Mouse (Mus musculus): ENCODE data around the gene Rap1gap2. TPM values are rescaled to one million over a fixed set of nuclear protein-coding genes. Genes with fewer than 3 reads are reported as not detected.

Gene Rap1gap2
- polyA plus RNA-seq, 1 experiment from 2014 or later: 5.0 TPM

DNA sequence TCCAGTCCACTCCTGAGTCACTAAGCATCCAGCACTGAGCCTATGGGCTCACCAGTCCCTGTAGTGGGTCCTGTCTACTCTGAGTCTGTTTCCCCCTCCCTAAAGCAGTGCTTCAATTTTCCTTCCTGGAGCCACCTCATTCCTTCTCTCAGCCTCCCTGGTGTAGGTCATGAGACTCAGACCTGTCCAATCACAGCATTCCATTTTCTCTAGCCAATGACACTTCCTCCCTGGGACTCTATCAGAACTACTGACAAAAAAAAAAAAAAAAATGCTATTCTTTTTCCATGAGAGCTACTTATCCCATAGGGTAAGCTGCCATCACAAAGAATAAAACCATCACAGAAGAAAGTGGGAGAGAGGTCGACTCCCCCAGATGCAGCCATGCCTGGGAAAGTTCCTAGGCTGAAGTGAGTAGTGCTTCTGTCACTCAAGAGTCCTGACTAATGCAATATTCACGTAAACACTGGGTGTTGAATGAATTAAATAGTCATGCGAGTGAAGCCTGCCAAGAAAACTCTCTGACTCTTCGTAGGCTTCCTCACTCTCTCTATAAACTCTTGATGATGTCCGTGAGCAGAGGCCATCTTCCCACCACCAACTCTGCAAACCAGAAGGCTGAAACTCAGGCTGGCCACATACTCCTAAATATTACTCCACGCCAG, 127.4 kb downstream of the Rap1gap2 start:
- Histone ChIP-seq H3K4me1 (ENCODE audit: control insufficient read depth, insufficient read depth, low read length) (peaks cover 7% of the 10 kb centered on the region), H3K9ac (ENCODE audit: low read depth, low read length) (no peak overlapping the region), H3K36me3 (ENCODE audit: control insufficient read depth, insufficient read depth, low read length) (no peaks in the 10 kb centered on the region), H3K27me3 (ENCODE audit: control insufficient read depth, insufficient read depth, low read length) (no peaks in the 10 kb centered on the region), H3K4me2 (replicated peaks; ENCODE audit: low read depth, low read length) (no peak overlapping the region), H3K9me3 (ENCODE audit: control insufficient read depth, low read length) (no peaks in the 10 kb centered on the region), H3K4me3 (ENCODE audit: low read length) (no peak overlapping the region), H3K27ac (ENCODE audit: low read depth, low read length) (no peak overlapping the region)
- 77% methylated on average over 6 of the region's 6 CpGs for WGBS
- ATAC-seq (ENCODE audit: low FRiP score, low TSS enrichment): no peak

DNA sequence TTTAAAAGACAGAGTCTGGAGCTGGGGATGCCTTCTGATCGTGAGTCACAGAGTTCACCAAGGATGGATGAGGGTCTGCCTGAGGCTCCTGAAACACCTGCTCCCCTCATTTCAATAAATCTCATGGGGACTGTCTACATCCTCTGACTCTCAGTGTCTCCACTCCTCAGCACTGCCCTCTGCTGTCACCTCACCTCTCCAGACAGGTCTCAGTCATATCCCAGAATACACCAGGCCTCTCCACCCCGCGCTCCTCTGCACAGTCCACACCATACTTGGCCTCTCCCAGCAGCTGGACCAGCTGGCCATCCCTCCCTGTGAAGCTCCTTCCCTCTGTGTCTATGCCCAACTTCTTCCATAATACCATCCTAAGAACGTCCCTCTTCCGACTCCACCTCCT, 128.9 kb downstream of the Rap1gap2 start:
- H3K27ac ChIP-seq (ENCODE audit: low read depth, low read length): no peak overlapping the region
- no peaks in the 10 kb centered on the region for H3K27me3 ChIP-seq (ENCODE audit: control insufficient read depth, insufficient read depth, low read length)
- no peaks in the 10 kb centered on the region for H3K9me3 ChIP-seq (ENCODE audit: control insufficient read depth, low read length)
- no peak overlapping the region for H3K9ac ChIP-seq (ENCODE audit: low read depth, low read length)
- no peak for ATAC-seq (ENCODE audit: low FRiP score, low TSS enrichment)
- no peaks in the 10 kb centered on the region for H3K4me1 ChIP-seq (ENCODE audit: control insufficient read depth, insufficient read depth, low read length)
- no peak overlapping the region for H3K4me3 ChIP-seq (ENCODE audit: low read length)
- H3K36me3 ChIP-seq (ENCODE audit: control insufficient read depth, insufficient read depth, low read length): no peaks in the 10 kb centered on the region
- 72% methylated on average over 5 of the region's 5 CpGs for WGBS
- no peak overlapping the region for H3K4me2 ChIP-seq (replicated peaks; ENCODE audit: low read depth, low read length)

DNA sequence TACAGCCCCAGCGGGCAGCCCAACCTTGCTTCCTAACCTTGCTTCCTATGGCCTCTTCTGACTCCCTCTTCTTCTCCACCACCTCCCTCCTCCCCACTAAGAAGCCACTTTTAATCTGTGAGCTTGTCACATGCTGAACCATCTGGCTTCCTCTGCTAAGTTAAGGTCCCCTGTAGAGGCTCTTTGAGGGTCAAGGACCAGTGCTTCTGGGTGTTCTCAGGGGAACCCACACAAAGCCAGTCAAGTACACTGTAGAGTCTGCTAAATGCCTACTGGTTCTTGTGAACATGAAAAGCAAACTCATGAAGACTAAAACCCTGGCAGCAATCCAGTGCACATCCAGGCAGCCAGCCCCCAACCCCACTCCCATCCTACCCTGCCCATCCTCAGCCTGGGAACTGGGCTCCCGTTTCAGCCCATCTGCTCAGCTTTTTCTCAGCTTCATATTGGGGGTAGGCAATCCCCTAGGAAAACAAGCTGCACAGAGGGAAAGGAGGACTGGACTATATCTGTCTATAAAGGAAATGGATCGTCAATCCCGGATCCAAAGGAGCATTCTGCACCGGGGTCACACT, 130.9 kb downstream of the Rap1gap2 start:
- H3K4me2 ChIP-seq (replicated peaks; ENCODE audit: low read depth, low read length): no peak overlapping the region
- H3K27me3 ChIP-seq (ENCODE audit: control insufficient read depth, insufficient read depth, low read length): no peaks in the 10 kb centered on the region
- H3K4me1 ChIP-seq (ENCODE audit: control insufficient read depth, insufficient read depth, low read length): no peaks in the 10 kb centered on the region
- ATAC-seq (ENCODE audit: low FRiP score, low TSS enrichment): no peak
- WGBS: 84% methylated on average over 5 of the region's 5 CpGs
- no peaks in the 10 kb centered on the region for H3K36me3 ChIP-seq (ENCODE audit: control insufficient read depth, insufficient read depth, low read length)
- no peak overlapping the region for H3K4me3 ChIP-seq (ENCODE audit: low read length)
- H3K9ac ChIP-seq (ENCODE audit: low read depth, low read length): no peak overlapping the region
- H3K9me3 ChIP-seq (ENCODE audit: control insufficient read depth, low read length): no peaks in the 10 kb centered on the region
- no peak overlapping the region for H3K27ac ChIP-seq (ENCODE audit: low read depth, low read length)

DNA sequence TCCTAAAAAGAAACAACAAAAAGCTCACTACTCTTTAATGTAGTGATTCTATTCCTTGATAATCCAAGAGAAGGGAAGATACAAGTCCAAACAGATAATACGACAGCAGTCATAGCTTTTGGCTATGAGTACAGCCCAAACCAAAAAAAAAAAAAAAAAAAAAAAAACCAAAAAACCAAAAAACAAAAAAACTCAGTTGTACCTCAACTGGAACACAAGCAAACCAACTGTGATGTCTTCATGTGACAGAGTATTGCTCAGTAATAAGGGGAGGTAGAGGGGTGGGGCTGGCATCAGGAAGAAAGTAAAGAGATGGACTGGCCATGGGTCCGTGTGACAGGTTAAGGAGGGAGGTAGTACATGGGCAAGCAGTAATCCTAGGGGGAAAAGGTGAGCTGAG, 131.8 kb downstream of the Rap1gap2 start:
- H3K4me2 ChIP-seq (replicated peaks; ENCODE audit: low read depth, low read length): no peak overlapping the region
- no peak overlapping the region for H3K4me3 ChIP-seq (ENCODE audit: low read length)
- no peak for ATAC-seq (ENCODE audit: low FRiP score, low TSS enrichment)
- no peaks in the 10 kb centered on the region for H3K36me3 ChIP-seq (ENCODE audit: control insufficient read depth, insufficient read depth, low read length)
- H3K27ac ChIP-seq (ENCODE audit: low read depth, low read length): no peak overlapping the region
- no peaks in the 10 kb centered on the region for H3K4me1 ChIP-seq (ENCODE audit: control insufficient read depth, insufficient read depth, low read length)
- 87% methylated on average over 2 of the region's 2 CpGs for WGBS
- no peak overlapping the region for H3K9ac ChIP-seq (ENCODE audit: low read depth, low read length)
- H3K27me3 ChIP-seq (ENCODE audit: control insufficient read depth, insufficient read depth, low read length): no peaks in the 10 kb centered on the region
- H3K9me3 ChIP-seq (ENCODE audit: control insufficient read depth, low read length): no peaks in the 10 kb centered on the region

DNA sequence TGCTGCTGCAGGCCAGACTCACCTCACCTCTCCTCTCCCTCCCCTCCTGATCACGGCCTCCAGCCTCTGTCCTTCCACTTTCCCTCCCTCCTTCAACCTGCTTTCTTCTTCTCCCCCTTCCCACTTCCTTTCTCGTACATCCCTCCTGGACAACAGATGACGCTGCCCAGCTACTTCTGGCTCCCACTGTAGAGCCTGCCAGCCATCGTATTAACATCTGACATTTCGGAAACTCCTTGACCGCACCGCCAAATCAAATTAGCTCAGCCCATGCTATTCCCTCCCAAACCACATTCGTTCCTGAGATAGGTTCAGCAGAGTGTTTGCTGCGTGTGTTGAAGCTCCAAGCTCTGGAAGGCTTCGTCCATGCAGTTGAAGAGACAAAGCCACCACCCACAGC, 138.0 kb downstream of the Rap1gap2 start:
- Histone ChIP-seq H3K4me1 (ENCODE audit: control insufficient read depth, insufficient read depth, low read length) (no peaks in the 10 kb centered on the region; the same call in 1 of the 2 replicates), H3K9me3 (ENCODE audit: control insufficient read depth, low read length) (no peaks in the 10 kb centered on the region), H3K4me3 (ENCODE audit: low read length) (no peak overlapping the region), H3K27ac (ENCODE audit: low read depth, low read length) (no peak overlapping the region), H3K27me3 (ENCODE audit: control insufficient read depth, insufficient read depth, low read length) (no peaks in the 10 kb centered on the region), H3K9ac (ENCODE audit: low read depth, low read length) (no peak overlapping the region), H3K4me2 (replicated peaks; ENCODE audit: low read depth, low read length) (no peak overlapping the region), H3K36me3 (ENCODE audit: control insufficient read depth, insufficient read depth, low read length) (no peaks in the 10 kb centered on the region)
- 78% methylated on average over 10 of the region's 10 CpGs for WGBS
- ATAC-seq (ENCODE audit: low FRiP score, low TSS enrichment): no peak

DNA sequence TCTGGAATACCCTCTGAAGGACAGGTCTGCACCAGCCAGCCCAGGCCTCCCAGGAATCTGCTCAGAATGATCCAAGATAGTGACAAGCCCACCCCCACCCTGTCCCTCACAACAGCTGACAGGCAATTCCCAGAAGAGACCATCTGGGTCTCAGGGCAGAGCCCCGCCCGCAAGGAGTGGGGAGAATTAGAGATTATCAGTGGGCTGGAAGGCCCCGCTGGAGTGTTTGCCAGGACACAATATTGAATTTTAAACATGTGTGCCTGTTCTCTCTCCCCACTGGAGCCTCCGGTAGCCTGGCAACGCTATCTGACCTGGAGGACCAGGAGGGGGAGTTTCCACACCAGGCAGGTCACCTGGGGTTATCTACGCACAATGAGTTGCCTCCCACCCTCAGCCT, 142.5 kb downstream of the Rap1gap2 start:
- no peak; the same call in 1 of the 2 replicates for ATAC-seq (ENCODE audit: low FRiP score, low TSS enrichment)
- no peak overlapping the region for H3K27ac ChIP-seq (ENCODE audit: low read depth, low read length)
- H3K9me3 ChIP-seq (ENCODE audit: control insufficient read depth, low read length): no peaks in the 10 kb centered on the region
- no peaks in the 10 kb centered on the region for H3K27me3 ChIP-seq (ENCODE audit: control insufficient read depth, insufficient read depth, low read length)
- no peak overlapping the region for H3K4me3 ChIP-seq (ENCODE audit: low read length)
- H3K4me2 ChIP-seq (replicated peaks; ENCODE audit: low read depth, low read length): no peak overlapping the region
- H3K9ac ChIP-seq (ENCODE audit: low read depth, low read length): no peak overlapping the region
- peaks cover 5% of the 10 kb centered on the region; the same call in 1 of the 2 replicates for H3K4me1 ChIP-seq (ENCODE audit: control insufficient read depth, insufficient read depth, low read length)
- H3K36me3 ChIP-seq (ENCODE audit: control insufficient read depth, insufficient read depth, low read length): no peaks in the 10 kb centered on the region
- WGBS: 38% methylated on average over 6 of the region's 6 CpGs

DNA sequence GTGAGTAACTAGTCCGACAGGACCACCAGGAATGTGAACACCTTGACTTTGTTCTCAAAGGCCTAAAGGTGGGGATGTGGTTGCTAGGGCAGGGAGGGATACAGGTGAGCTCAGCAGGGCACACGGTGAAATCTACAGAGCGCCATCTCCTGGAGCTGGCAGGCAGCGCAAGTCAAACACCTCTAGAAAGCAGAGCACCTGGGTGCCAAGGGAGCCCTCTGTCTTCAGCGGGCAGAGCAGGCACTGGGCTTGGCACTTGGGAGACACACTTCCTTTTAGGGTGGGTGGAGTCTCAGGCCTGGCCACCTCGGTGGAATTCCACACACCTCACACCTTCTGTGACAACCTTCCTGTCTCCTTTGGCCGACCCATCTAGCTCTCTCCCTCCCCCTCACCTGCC, 145.0 kb downstream of the Rap1gap2 start:
- H3K4me2 ChIP-seq (replicated peaks; ENCODE audit: low read depth, low read length): no peak overlapping the region
- no peaks in the 10 kb centered on the region for H3K36me3 ChIP-seq (ENCODE audit: control insufficient read depth, insufficient read depth, low read length)
- peaks cover 5% of the 10 kb centered on the region; the same call in 1 of the 2 replicates for H3K4me1 ChIP-seq (ENCODE audit: control insufficient read depth, insufficient read depth, low read length)
- no peaks in the 10 kb centered on the region for H3K9me3 ChIP-seq (ENCODE audit: control insufficient read depth, low read length)
- no peak for ATAC-seq (ENCODE audit: low FRiP score, low TSS enrichment)
- no peak overlapping the region for H3K4me3 ChIP-seq (ENCODE audit: low read length)
- WGBS: 37% methylated on average over 7 of the region's 7 CpGs
- H3K27ac ChIP-seq (ENCODE audit: low read depth, low read length): no peak overlapping the region
- no peaks in the 10 kb centered on the region for H3K27me3 ChIP-seq (ENCODE audit: control insufficient read depth, insufficient read depth, low read length)
- H3K9ac ChIP-seq (ENCODE audit: low read depth, low read length): no peak overlapping the region

DNA sequence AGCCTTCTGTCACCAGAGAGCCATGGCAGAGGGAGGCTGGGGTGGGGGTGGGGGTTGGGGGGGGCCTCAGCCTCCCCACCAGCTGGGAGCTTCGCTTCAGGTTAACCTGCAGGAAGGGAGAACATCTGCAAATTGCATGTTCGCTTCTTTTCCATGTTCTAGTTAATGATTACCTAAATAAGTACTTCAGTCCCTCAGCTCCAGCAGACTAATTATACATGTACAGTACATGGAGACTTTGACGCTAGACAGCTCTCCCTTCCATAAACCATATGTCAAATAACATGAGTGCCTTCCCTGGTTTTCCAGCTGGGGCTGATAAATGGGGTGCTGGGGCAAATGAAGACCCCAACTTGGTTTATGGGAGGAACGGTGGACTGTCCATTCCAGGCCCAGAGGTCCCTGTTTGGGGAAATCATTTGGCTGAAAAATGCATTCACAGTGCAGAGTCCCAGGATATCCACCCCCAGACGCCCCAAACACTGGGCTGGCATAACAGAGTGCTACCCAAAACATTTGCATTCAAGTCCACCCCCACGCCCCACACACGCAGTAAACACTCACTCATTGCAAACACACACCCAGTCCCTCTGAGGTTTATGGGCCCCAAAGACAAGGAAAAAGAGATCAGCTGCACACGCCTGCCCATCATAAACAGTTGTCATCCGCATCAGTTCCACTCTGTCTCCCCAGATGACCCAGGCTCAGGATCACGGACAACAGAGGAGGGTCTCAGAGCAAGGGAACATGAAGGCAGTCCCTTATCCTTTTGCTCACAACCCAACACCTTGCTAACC, 146.3 kb downstream of the Rap1gap2 start:
- Histone ChIP-seq H3K4me1 (ENCODE audit: control insufficient read depth, insufficient read depth, low read length) (peaks cover 5% of the 10 kb centered on the region; the same call in 1 of the 2 replicates), H3K36me3 (ENCODE audit: control insufficient read depth, insufficient read depth, low read length) (no peaks in the 10 kb centered on the region), H3K9ac (ENCODE audit: low read depth, low read length) (no peak overlapping the region), H3K27ac (ENCODE audit: low read depth, low read length) (no peak overlapping the region), H3K27me3 (ENCODE audit: control insufficient read depth, insufficient read depth, low read length) (no peaks in the 10 kb centered on the region), H3K4me2 (replicated peaks; ENCODE audit: low read depth, low read length) (no peak overlapping the region), H3K4me3 (ENCODE audit: low read length) (no peak overlapping the region), H3K9me3 (ENCODE audit: control insufficient read depth, low read length) (no peaks in the 10 kb centered on the region)
- ATAC-seq (ENCODE audit: low FRiP score, low TSS enrichment): 0 out of 2 replicates have a peak, but pooled peaks have one; percentile 38
- 59% methylated on average over 10 of the region's 10 CpGs for WGBS

DNA sequence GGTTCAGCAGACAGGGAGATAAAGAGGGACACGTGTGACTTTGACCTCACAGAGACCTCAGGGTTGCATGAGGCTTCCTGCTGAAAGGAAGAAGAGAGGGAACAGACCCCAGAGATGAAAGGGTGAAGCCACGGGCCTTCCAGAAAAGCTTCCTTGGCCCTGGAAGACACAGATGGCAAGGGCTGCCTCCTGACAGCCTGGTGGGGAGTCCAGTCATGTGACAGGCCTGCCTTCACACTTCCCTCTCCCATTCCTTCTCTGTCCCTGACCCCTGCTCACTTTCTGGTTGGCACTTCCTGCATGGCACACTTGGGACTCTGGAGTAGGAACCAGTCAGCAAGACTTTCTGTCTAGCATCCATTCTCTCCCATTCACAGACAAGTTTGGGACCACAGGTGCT, 148.1 kb downstream of the Rap1gap2 start:
- Histone ChIP-seq H3K4me3 (ENCODE audit: low read length) (no peak overlapping the region), H3K4me1 (ENCODE audit: control insufficient read depth, insufficient read depth, low read length) (0 out of 2 replicates have a peak, but pooled peaks cover 5% of the 10 kb centered on the region), H3K27me3 (ENCODE audit: control insufficient read depth, insufficient read depth, low read length) (no peaks in the 10 kb centered on the region), H3K36me3 (ENCODE audit: control insufficient read depth, insufficient read depth, low read length) (no peaks in the 10 kb centered on the region), H3K9me3 (ENCODE audit: control insufficient read depth, low read length) (no peaks in the 10 kb centered on the region), H3K9ac (ENCODE audit: low read depth, low read length) (no peak overlapping the region), H3K27ac (ENCODE audit: low read depth, low read length) (no peak overlapping the region), H3K4me2 (replicated peaks; ENCODE audit: low read depth, low read length) (no peak overlapping the region)
- ATAC-seq (ENCODE audit: low FRiP score, low TSS enrichment): no peak
- 27% methylated on average over 2 of the region's 2 CpGs for WGBS
